Mouse (Mus musculus) lung, postnatal 0 days (tissue): ENCODE measurements at regions not wholly inside any gene's neighbourhood (a gene's known extent, or its start where the extent isn't known, plus 50 kb on each side); places are given as distances from the start of the nearest gene placed in this dataset.

Experiments used
- ATAC-seq: fragments of 200-750 bp; cut with Nextera tagmentation; 2 replicates; pipeline ENCODE4 v1.8.0; 2017; ENCODE audit warnings: moderate library complexity
- DNase-seq: peaks from one replicate; pipeline ENCODE4 v3.0.0-alpha.2; 2016; ENCODE audit warnings: low spot score
- H3K27ac ChIP-seq: fragments of 300-500 bp; sonication (generic); 2 replicates; pipeline ENCODE4 v1.5.1; 2014; ENCODE audit warnings: antibody characterized with exemption, mild to moderate bottlenecking, low read length, mixed read lengths
- H3K27me3 ChIP-seq: fragments of 300-500 bp; sonication (generic); replicated peaks from 2 replicates; pipeline ENCODE4 v1.6.1; 2014; ENCODE audit warnings: low read length, mixed read lengths; ENCODE audit not compliant: insufficient read depth
- H3K36me3 ChIP-seq: fragments of 300-500 bp; sonication (generic); 2 replicates; pipeline ENCODE4 v1.6.1; 2014; ENCODE audit warnings: low read length, mixed read lengths; ENCODE audit not compliant: insufficient read depth
- H3K4me1 ChIP-seq: fragments of 300-500 bp; sonication (generic); 2 replicates; pipeline ENCODE4 v1.6.1; 2014; ENCODE audit warnings: antibody characterized with exemption, low read depth, low read length, mixed read lengths; ENCODE audit not compliant: insufficient read depth
- H3K4me2 ChIP-seq: fragments of 300-500 bp; sonication (generic); replicated peaks from 2 replicates; pipeline ENCODE4 v1.6.1; 2014; ENCODE audit warnings: low read depth, mild to moderate bottlenecking, low read length, moderate library complexity, mixed read lengths
- H3K4me3 ChIP-seq: fragments of 300-500 bp; sonication (generic); 2 replicates; pipeline ENCODE4 v1.5.1; 2014; ENCODE audit warnings: low read depth, low read length
- H3K9ac ChIP-seq: fragments of 300-500 bp; sonication (generic); replicated peaks from 2 replicates; pipeline ENCODE4 v1.6.1; 2014; ENCODE audit warnings: low read depth, mild to moderate bottlenecking
- H3K9me3 ChIP-seq: fragments of 300-500 bp; sonication (generic); 2 replicates; pipeline ENCODE4 v1.6.1; 2016; ENCODE audit warnings: low read length, mixed read lengths
- CTCF ChIP-seq: IDR thresholded peaks from 2 replicates; pipeline ENCODE4 v1.5.1; 2016; ENCODE audit warnings: antibody characterized with exemption, mild to moderate bottlenecking
- EP300 ChIP-seq: IDR thresholded peaks from 2 replicates; pipeline ENCODE4 v1.6.1; 2016; ENCODE audit warnings: antibody characterized with exemption, mild to moderate bottlenecking, control low read depth
- WGBS: fragments of 180-500 bp; shearing (Covaris S2); extraction: QIAGEN DNeasy Blood & Tissue Kit; methylation state at CpG from one replicate; pipeline ENCODE4 v1.1.7; 2014; 5-methylcytosine and 5-hydroxymethylcytosine counted together

DNA sequence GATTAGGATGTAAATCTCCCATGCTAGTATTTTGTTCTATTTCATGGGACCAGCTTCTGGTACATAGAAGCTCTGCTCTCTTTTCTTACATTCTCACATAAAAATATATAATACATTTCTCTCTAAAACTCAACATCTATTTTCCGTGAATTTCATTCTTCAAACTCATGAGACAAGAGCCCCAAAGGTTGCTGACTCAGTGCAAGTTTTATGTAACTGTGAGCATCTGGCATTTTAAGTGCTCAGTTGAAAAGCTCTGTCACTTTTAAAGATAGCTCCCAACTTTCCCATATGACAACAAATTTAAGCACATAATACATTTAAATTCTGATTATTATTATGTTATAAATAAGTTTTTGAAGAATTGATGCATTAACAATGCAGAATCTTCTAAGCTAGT, 268.5 kb downstream of the AW209491 start:
- WGBS, result 70% methylated on average over 1 of the region's 1 CpGs

DNA sequence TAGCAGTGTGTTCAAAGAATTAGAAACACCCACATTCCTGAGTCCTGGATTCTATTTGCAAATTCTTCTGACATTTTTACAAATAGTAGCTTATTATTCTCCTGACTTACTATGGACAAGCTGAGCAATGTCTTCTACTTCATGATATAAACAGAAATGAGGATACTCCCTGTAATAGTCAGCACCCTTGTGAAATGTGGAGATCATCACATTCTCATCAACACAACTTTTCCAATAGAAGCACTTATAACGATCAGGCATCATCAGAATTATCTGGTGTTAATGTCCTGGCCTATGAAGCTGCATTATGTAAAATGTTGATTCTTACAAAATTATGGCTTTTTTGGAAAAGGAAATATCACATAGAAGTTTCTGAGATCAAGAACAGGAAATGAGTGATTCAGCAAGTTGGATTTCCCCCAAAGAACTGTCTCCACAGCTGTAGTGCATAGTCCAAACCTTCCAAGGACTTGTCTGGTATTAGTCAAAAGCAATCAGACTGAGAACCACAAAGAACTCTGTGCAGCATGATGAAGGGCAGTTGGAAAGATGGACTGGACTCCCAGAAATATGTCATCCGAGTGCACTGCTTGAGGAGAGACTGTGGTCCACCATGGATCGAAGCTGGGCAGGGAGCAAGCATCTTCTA, 300.3 kb downstream of the AW209491 start:
- H3K4me3 ChIP-seq, result no peak overlapping the region
- H3K4me1 ChIP-seq, result no peaks in the 10 kb centered on the region
- no peaks in the 10 kb centered on the region for H3K27me3 ChIP-seq
- 0 out of 2 replicates have a peak, but pooled peaks have one; percentile 14 for ATAC-seq
- H3K9ac ChIP-seq, result no peak overlapping the region
- TF ChIP-seq CTCF, result no peak
- no peak for TF ChIP-seq EP300
- WGBS, result 56% methylated on average over 3 of the region's 3 CpGs
- no peaks in the 10 kb centered on the region for H3K36me3 ChIP-seq
- peak; percentile 45 for DNase-seq
- no peaks in the 10 kb centered on the region for H3K9me3 ChIP-seq
- H3K4me2 ChIP-seq, result no peak overlapping the region
- H3K27ac ChIP-seq, result no peak overlapping the region

More for the DNA sequence above, 268.5 kb downstream of the AW209491 start:
- TF ChIP-seq EP300 (no peak), CTCF (no peak)
- Histone ChIP-seq H3K27me3 (no peaks in the 10 kb centered on the region), H3K27ac (no peak overlapping the region), H3K9ac (no peak overlapping the region), H3K36me3 (no peaks in the 10 kb centered on the region), H3K9me3 (no peaks in the 10 kb centered on the region), H3K4me3 (no peak overlapping the region), H3K4me1 (no peaks in the 10 kb centered on the region), H3K4me2 (no peak overlapping the region)
- ATAC-seq, result no peak
- DNase-seq, result no peak

DNA sequence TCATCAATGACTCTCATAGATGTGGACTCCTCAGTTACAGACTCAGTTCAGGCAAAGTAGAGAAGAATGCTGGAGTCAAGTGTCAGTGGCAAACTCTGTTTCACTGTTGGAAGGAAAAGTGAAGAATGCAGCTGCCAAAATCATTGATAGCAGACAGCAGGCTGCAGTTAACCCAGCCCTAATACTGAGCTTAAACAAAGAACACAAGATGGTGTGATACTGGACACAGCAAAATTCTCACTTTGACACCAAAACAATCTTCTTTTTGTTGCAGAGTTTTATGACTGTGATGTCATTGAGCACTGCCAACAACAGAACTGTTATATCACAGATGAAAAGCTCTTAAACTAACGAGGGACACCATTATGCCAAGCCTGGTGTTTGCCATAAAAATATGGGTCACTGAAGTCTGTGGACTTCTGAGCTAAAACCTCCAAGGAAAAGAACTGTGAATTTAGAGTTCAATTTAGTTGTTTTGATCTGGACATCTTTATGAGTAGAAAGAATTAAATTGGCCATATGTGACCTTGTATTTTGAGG, 336.3 kb downstream of the AW209491 start:
- Histone ChIP-seq H3K9ac (no peak overlapping the region), H3K9me3 (no peaks in the 10 kb centered on the region), H3K4me3 (no peak overlapping the region), H3K36me3 (no peaks in the 10 kb centered on the region), H3K27me3 (no peaks in the 10 kb centered on the region), H3K27ac (no peak overlapping the region), H3K4me1 (no peaks in the 10 kb centered on the region), H3K4me2 (no peak overlapping the region)
- TF ChIP-seq CTCF, result no peak
- no peak for TF ChIP-seq EP300
- no peak for ATAC-seq
- 39% methylated on average over 1 of the region's 1 CpGs for WGBS
- no peak for DNase-seq

DNA sequence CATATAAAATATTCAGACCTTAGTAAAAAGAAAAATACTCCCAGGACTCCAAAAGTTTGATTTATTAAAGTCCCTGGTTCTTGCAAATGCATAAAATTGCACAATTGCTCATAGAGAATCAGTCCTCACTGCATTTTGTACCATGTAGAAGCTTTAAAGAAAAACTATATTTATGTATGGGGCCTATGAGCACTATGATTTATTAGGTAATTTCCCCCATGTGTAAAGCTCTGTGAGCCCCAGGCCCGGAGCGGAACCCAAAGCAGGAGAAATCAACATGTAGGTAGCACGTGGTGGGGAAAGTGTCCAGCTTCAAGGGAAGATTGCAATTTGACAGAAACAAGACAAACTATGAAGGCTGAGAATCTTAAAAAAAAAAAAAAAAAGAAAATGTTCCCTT, 372.7 kb downstream of the AW209491 start:
- no peak overlapping the region for H3K4me2 ChIP-seq
- no peak for DNase-seq
- H3K4me3 ChIP-seq, result no peak overlapping the region
- TF ChIP-seq EP300 (no peak), CTCF (no peak)
- no peak overlapping the region for H3K9ac ChIP-seq
- H3K9me3 ChIP-seq, result no peaks in the 10 kb centered on the region
- no peaks in the 10 kb centered on the region for H3K4me1 ChIP-seq
- no peak overlapping the region for H3K27ac ChIP-seq
- WGBS, result 71% methylated on average over 3 of the region's 3 CpGs
- H3K27me3 ChIP-seq, result no peaks in the 10 kb centered on the region
- no peak for ATAC-seq
- no peaks in the 10 kb centered on the region for H3K36me3 ChIP-seq

DNA sequence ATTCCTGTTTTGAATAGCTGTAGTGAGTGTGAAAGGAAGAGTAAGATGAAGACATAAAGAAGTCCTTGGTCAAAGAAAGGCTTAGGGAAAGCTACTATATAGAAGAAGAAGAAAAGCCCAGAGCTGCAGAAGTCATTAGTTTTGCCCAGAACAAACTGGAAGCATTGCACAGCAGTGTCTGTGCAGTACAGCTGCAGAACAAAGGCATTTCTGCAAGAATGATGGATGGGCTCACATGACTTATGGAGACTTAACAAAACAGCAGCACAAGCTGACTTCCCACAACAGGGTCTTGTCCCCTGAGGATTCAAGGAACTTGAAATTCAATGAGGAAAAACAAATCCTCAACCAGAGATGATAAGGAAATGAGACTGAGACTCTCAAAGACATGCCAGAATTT, 381.7 kb downstream of the AW209491 start:
- no peaks in the 10 kb centered on the region for H3K9me3 ChIP-seq
- DNase-seq, result no peak
- no peaks in the 10 kb centered on the region for H3K36me3 ChIP-seq
- no peaks in the 10 kb centered on the region for H3K27me3 ChIP-seq
- H3K4me3 ChIP-seq, result no peak overlapping the region
- TF ChIP-seq EP300, result no peak
- TF ChIP-seq CTCF, result no peak
- H3K9ac ChIP-seq, result no peak overlapping the region
- ATAC-seq, result no peak
- H3K4me2 ChIP-seq, result no peak overlapping the region
- H3K27ac ChIP-seq, result no peak overlapping the region
- H3K4me1 ChIP-seq, result no peaks in the 10 kb centered on the region

DNA sequence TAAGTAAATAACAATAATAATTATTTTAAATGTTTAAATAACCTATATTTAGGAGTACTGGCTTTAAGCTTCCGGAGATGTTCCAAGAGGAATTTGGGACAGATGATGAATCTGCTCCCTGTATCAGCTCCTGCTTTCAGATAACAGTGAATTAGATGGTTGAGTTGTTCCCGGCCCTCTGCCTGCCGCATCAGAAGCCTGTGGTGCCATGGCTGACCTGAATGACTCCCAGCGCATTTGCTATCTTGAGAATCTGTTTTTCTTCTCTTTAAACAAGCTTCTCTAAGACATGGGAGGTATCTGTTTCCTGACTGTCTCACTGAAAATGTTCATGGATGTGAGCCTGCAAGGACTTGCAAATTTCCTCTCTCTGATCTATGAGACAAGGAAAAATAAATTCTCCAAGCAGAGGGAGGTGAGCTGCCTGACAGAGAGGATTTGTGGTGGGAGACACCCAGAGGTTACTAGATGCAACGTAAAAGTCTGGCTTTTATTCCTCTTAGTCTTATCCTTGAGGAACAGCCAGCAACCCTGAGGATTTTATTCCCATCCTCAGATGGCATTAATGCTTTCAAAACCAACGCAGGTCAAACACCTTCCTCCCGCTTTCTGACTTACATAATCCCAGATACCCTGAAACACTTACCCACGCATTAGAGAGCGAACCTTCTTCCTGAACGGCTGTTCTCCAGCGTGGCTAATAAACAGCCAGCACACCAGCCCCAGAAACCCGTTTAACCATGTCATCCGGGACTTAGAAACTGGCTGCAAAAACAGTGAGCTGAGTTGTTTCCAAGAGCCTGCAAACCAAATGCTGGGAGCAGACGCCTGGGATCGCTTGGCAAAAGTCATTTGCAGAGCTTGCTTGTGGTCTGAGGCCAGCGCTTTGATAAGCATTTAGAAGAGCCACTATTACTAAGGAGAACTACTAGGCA, 389.1 kb downstream of the AW209491 start:
- Histone ChIP-seq H3K27ac (no peak overlapping the region), H3K9ac (no peak overlapping the region), H3K9me3 (no peaks in the 10 kb centered on the region), H3K36me3 (no peaks in the 10 kb centered on the region), H3K4me1 (no peaks in the 10 kb centered on the region), H3K4me3 (no peak overlapping the region), H3K4me2 (no peak overlapping the region), H3K27me3 (no peaks in the 10 kb centered on the region)
- DNase-seq (no peak), ATAC-seq (no peak)
- 40% methylated on average over 16 of the region's 16 CpGs for WGBS
- no peak for TF ChIP-seq EP300
- TF ChIP-seq CTCF, result no peak
